Mouse (Mus musculus) C2C12 (cell line): ENCODE measurements around the gene Sobp. TPM values are rescaled to one million over a fixed set of nuclear protein-coding genes. Genes with fewer than 3 reads are reported as not detected.

Source experiments
- H3K27me3 ChIP-seq: one replicate; pipeline ENCODE4 v1.6.1; 2011; ENCODE audit not compliant: control insufficient read depth, insufficient read depth, insufficient read length
- H3K36me3 ChIP-seq: one replicate; pipeline ENCODE4 v1.6.1; 2011; ENCODE audit not compliant: control insufficient read depth, insufficient read depth
- H3K4me3 ChIP-seq: one replicate; pipeline ENCODE4 v1.5.1; 2011; ENCODE audit warnings: mild to moderate bottlenecking, control low read depth; ENCODE audit not compliant: poor library complexity, insufficient read depth, severe bottlenecking
- H3K79me2 ChIP-seq: one replicate; pipeline ENCODE4 v1.6.1; 2011; ENCODE audit not compliant: control insufficient read depth, insufficient read depth
- H3K79me3 ChIP-seq: one replicate; pipeline ENCODE4 v1.6.1; 2011; ENCODE audit warnings: low read depth, control low read depth
- H3ac ChIP-seq: one replicate; pipeline ENCODE3; 2011; ENCODE audit warnings: low read depth; ENCODE audit not compliant: control insufficient read depth, insufficient read length
- CEBPB ChIP-seq: IDR thresholded peaks from one replicate; pipeline ENCODE4 v1.6.1; 2011; ENCODE audit warnings: low read depth, mild to moderate bottlenecking, control low read depth, moderate library complexity
- CTCF ChIP-seq: IDR thresholded peaks from one replicate; pipeline ENCODE4 v1.5.1; 2011; ENCODE audit not compliant: control insufficient read depth, insufficient read depth, insufficient read length
- FOSL1 ChIP-seq: IDR thresholded peaks from one replicate; pipeline ENCODE4 v1.8.0; 2011; ENCODE audit warnings: mild to moderate bottlenecking, low read length; ENCODE audit not compliant: poor library complexity, insufficient read depth, severe bottlenecking
- MAX ChIP-seq: IDR thresholded peaks from one replicate; pipeline ENCODE4 v1.6.1; 2011; ENCODE audit warnings: mild to moderate bottlenecking, control low read depth
- MYOD1 ChIP-seq: IDR thresholded peaks from one replicate; pipeline ENCODE4 v1.6.1; 2011; ENCODE audit warnings: low read depth; ENCODE audit not compliant: control insufficient read depth, insufficient read length
- MYOG ChIP-seq: IDR thresholded peaks from one replicate; pipeline ENCODE4 v1.6.1; 2011; ENCODE audit not compliant: control insufficient read depth, insufficient read length; ENCODE audit errors: extremely low read depth
- USF1 ChIP-seq: IDR thresholded peaks from one replicate; pipeline ENCODE4 v1.6.1; 2011; ENCODE audit warnings: low read depth, mild to moderate bottlenecking, control low read depth, moderate library complexity
- polyA plus RNA-seq: library from polyadenylated mRNA; unstranded; fragments of >200 nt; fragmentation: generic; extraction: Trizol; gene quantifications from one replicate; pipeline ENCODE4 v1.2.1, GENCODE M21; 2012; ENCODE audit warnings: missing spikeins

Sobp gene
- polyA plus RNA-seq, 1 experiment = 1.2 TPM

DNA sequence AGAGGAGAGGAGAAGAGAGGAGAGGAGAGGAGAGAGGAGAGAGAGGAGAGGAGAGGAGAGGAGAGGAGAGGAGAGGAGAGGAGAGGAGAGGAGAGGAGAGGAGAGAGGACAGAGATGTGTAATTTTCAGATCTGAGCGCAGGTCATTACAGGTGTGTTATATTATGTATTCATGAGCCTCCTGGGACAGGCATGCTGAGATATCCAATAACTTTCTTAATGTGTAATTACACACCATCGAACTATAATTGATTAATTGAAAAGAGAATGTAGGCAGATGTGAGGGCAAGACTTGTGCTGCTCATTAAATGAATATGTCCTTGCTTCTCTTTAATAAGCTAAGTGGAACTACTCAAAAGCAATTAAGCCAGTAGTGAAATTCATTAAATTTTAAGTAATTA is 118.9 kb downstream of the Sobp start:
- H3K79me2 ChIP-seq = no peaks in the 10 kb centered on the region
- H3K79me3 ChIP-seq = no peaks in the 10 kb centered on the region
- no peaks in the 10 kb centered on the region for H3K36me3 ChIP-seq
- H3K27me3 ChIP-seq = no peaks in the 10 kb centered on the region
- H3K4me3 ChIP-seq = no peak overlapping the region
- TF ChIP-seq CEBPB = no peak
- TF ChIP-seq FOSL1 = no peak
- TF ChIP-seq CTCF = no peak
- TF ChIP-seq MYOD1 = no peak
- TF ChIP-seq MAX = no peak
- TF ChIP-seq USF1 = no peak
- no peak for TF ChIP-seq MYOG
- H3ac ChIP-seq = no peak overlapping the region

DNA sequence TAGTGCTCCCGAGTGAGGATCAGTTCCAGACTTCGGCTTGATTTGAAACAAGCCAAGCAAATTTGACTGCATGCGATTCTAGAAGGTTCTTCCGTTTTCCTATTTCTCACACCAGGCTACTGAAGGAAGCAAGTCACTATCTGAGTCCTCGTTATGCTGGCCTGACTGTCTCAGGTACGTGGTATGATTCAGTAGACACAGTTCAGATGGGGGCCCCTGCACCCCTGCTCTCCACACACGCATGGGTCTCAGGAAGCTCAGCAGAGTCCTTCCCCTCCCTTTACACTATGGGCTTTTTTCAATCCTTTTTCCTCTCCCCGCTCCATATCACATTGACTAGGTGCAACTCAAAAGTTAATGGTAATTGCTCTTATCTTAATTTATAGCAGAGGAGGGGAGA is 119.6 kb downstream of the Sobp start:
- no peaks in the 10 kb centered on the region for H3K27me3 ChIP-seq
- H3ac ChIP-seq = no peak overlapping the region
- no peaks in the 10 kb centered on the region for H3K79me3 ChIP-seq
- no peaks in the 10 kb centered on the region for H3K36me3 ChIP-seq
- H3K4me3 ChIP-seq = no peak overlapping the region
- TF ChIP-seq CEBPB = no peak
- TF ChIP-seq CTCF = no peak
- no peaks in the 10 kb centered on the region for H3K79me2 ChIP-seq

DNA sequence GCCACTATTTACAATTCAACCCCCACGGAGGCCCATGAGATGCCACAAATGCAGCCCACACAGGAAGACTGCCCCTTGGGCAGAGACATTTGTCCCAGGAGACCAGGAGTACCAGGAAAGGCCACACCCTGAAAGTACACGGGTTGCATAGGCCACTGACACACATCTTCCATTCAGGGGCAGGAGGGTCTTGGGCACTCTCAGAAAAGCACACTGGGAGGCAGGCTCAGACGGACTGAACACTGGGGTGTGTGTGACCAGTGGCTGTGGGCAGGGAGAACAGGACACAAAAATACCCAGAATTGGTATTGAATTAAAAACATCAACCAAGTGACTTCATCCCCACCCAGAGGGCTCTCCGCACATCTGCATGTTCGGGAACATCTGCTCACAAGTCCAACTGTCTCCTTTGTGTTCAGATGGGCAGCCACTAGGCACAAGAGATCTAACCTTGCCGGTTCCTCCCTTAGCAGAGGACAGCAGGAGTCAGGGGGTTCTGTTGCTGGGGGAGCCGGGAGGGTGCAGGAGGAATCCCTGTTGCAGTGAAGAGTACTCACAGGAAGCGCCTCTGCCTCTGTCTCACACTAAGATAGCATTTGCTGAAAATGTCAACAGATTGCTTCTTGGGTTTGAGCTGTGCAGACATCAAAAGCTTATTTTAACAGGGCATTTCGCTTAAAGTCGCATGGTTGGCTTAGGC is 120.3 kb downstream of the Sobp start:
- Histone ChIP-seq H3K79me2 (no peaks in the 10 kb centered on the region), H3K4me3 (no peak overlapping the region)

DNA sequence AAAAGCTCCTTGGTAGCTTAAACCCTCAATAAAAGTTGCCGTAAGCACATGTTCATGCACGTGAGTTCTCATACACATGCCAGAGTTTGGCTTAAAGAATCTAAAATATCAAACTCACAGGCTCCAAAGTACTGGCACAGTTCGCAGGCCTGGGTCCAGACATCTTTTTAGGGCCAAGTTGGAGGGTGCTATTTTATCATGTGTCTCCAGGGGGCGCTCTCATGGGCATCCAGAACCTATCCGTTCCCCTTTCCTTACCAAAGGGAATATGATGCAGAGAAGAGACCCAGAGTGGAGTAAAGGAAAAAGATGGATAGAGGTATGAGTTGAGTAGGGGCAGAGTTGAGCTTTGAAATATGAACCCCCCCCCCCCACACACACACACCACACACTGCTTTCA is 121.9 kb downstream of the Sobp start:
- Histone ChIP-seq H3K27me3 (no peaks in the 10 kb centered on the region), H3K79me2 (no peaks in the 10 kb centered on the region), H3K4me3 (no peak overlapping the region), H3K79me3 (no peaks in the 10 kb centered on the region), H3ac (no peak overlapping the region), H3K36me3 (no peaks in the 10 kb centered on the region)
- TF ChIP-seq MAX = no peak
- TF ChIP-seq FOSL1 = no peak
- no peak for TF ChIP-seq USF1
- no peak for TF ChIP-seq CEBPB

More for the DNA sequence above, 120.3 kb downstream of the Sobp start:
- Histone ChIP-seq H3K79me3 (no peaks in the 10 kb centered on the region), H3K36me3 (no peaks in the 10 kb centered on the region), H3ac (no peak overlapping the region), H3K27me3 (no peaks in the 10 kb centered on the region)
- no peak for TF ChIP-seq CTCF
- no peak for TF ChIP-seq MAX
- TF ChIP-seq FOSL1 = no peak
- no peak for TF ChIP-seq MYOD1
- TF ChIP-seq CEBPB = no peak
- no peak for TF ChIP-seq USF1
- no peak for TF ChIP-seq MYOG

DNA sequence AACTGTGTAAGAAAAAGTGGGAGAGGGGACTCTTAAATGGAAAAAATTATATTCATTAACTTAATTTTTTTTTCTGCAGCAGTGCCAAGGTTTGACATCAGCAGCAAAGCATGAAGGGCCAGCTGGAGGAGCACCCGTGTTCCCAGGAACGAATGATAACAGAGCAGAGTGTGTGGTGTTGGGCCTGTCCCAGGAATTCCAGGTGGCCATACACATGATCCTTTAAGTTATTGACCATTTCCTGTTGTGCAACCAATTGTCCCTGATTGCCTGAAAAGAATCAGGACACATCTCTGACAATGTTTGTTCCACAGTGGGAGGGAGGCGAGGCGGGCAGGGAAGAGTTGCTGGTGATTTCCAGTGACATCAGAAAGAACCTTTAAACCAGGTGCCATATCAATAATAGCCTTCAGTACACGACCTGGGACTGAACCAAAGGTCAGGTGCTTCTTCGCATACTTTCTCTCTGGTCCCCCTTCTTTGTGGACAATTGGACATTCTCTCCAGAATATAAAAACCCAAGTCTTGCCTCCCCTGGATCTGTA is 126.5 kb downstream of the Sobp start:
- H3K36me3 ChIP-seq = no peaks in the 10 kb centered on the region
- H3K4me3 ChIP-seq = no peak overlapping the region
- no peaks in the 10 kb centered on the region for H3K27me3 ChIP-seq
- H3K79me2 ChIP-seq = no peaks in the 10 kb centered on the region
- no peak overlapping the region for H3ac ChIP-seq
- TF ChIP-seq USF1 = no peak
- no peaks in the 10 kb centered on the region for H3K79me3 ChIP-seq

DNA sequence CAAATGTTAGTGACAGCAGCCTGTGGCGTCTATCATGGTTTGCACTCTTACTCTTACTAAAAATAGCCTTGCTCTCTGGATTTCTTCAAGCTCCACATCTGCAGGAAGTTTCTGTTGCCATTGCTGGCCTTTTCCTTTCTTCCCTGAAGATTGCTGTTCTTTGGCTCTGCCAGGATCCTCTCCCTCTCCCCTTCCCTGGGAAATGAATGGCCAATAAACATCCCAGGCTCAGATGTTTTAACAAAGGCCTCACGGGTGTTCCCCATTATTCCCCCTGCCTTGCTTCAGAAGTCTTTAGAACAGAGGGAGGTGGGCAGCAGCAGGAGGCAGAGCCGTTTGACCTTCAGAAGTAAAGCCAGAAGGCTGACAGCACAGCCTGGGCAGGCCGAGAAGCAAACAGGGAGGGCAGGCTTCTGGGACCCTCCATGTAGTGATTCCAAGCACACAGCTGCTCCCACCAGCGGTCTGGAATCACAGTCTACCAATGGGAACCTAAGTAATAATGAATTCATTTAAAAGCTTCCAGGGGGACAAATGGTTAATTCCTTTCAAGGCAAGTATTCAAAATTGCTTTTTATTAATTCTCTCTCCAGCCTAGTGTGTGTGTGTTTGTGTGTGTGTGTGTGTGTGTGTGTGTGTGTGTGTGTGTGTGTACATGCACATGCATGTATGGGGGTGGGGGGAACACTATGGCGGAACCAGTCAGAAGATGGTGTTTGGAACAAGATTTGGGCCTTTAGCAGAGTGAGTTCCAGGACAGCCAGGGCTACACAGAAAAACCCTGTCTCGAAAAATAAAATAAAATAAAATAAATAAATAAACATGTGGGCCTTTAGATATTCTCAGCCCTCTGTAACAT is 130.8 kb downstream of the Sobp start:
- H3ac ChIP-seq = no peak overlapping the region
- no peak overlapping the region for H3K4me3 ChIP-seq
- H3K36me3 ChIP-seq = no peaks in the 10 kb centered on the region
- H3K27me3 ChIP-seq = no peaks in the 10 kb centered on the region
- H3K79me2 ChIP-seq = no peaks in the 10 kb centered on the region
- TF ChIP-seq MAX (no peak), FOSL1 (no peak), CTCF (no peak), USF1 (no peak), MYOG (no peak), CEBPB (no peak), MYOD1 (no peak)
- no peaks in the 10 kb centered on the region for H3K79me3 ChIP-seq
